Mouse (Mus musculus) C2C12 (cell line): ENCODE data around the gene Gpx2. TPM values are rescaled to one million over a fixed set of nuclear protein-coding genes. Genes with fewer than 3 reads are reported as not detected.

Experiments used
- H3K27me3 ChIP-seq: one replicate; pipeline ENCODE4 v1.6.1; 2011; ENCODE audit not compliant: control insufficient read depth, insufficient read depth, insufficient read length
- H3K36me3 ChIP-seq: one replicate; pipeline ENCODE4 v1.6.1; 2011; ENCODE audit not compliant: control insufficient read depth, insufficient read depth
- H3K4me3 ChIP-seq: one replicate; pipeline ENCODE4 v1.5.1; 2011; ENCODE audit warnings: mild to moderate bottlenecking, control low read depth; ENCODE audit not compliant: poor library complexity, insufficient read depth, severe bottlenecking
- H3K79me2 ChIP-seq: one replicate; pipeline ENCODE4 v1.6.1; 2011; ENCODE audit not compliant: control insufficient read depth, insufficient read depth
- H3K79me3 ChIP-seq: one replicate; pipeline ENCODE4 v1.6.1; 2011; ENCODE audit warnings: low read depth, control low read depth
- H3ac ChIP-seq: one replicate; pipeline ENCODE3; 2011; ENCODE audit warnings: low read depth; ENCODE audit not compliant: control insufficient read depth, insufficient read length
- CEBPB ChIP-seq: IDR thresholded peaks from one replicate; pipeline ENCODE4 v1.6.1; 2011; ENCODE audit warnings: low read depth, mild to moderate bottlenecking, control low read depth, moderate library complexity
- CTCF ChIP-seq: IDR thresholded peaks from one replicate; pipeline ENCODE4 v1.5.1; 2011; ENCODE audit not compliant: control insufficient read depth, insufficient read depth, insufficient read length
- FOSL1 ChIP-seq: IDR thresholded peaks from one replicate; pipeline ENCODE4 v1.8.0; 2011; ENCODE audit warnings: mild to moderate bottlenecking, low read length; ENCODE audit not compliant: poor library complexity, insufficient read depth, severe bottlenecking
- MAX ChIP-seq: IDR thresholded peaks from one replicate; pipeline ENCODE4 v1.6.1; 2011; ENCODE audit warnings: mild to moderate bottlenecking, control low read depth
- MYOD1 ChIP-seq: IDR thresholded peaks from one replicate; pipeline ENCODE4 v1.6.1; 2011; ENCODE audit warnings: low read depth; ENCODE audit not compliant: control insufficient read depth, insufficient read length
- MYOG ChIP-seq: IDR thresholded peaks from one replicate; pipeline ENCODE4 v1.6.1; 2011; ENCODE audit not compliant: control insufficient read depth, insufficient read length; ENCODE audit errors: extremely low read depth
- USF1 ChIP-seq: IDR thresholded peaks from one replicate; pipeline ENCODE4 v1.6.1; 2011; ENCODE audit warnings: low read depth, mild to moderate bottlenecking, control low read depth, moderate library complexity
- polyA plus RNA-seq: library from polyadenylated mRNA; unstranded; fragments of >200 nt; fragmentation: generic; extraction: Trizol; gene quantifications from one replicate; pipeline ENCODE4 v1.2.1, GENCODE M21; 2012; ENCODE audit warnings: missing spikeins

Gpx2 gene
- polyA plus RNA-seq, 1 experiment: not detected

DNA sequence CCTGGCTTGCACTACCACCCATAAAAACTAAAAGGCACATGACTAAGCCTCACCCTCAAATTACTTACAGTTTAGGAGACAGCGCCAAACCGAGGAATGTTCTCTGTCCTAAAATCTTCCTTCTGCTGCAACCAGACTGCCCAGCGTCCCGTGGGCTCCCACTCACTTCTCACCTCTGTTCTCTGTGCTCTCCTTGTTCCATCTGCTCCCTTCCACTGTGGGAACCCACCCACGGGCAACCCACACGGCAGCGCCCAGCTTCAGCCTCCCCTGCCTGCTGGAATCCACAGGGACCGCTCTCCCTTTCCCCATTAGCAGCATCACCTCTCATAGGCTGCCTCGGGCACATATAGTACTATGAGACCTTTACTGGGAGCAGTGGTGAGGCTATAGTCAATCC, 23.6 kb upstream of the Gpx2 start:
- H3ac ChIP-seq: no peak overlapping the region
- H3K36me3 ChIP-seq: no peaks in the 10 kb centered on the region
- H3K4me3 ChIP-seq: no peak overlapping the region
- H3K79me3 ChIP-seq: no peaks in the 10 kb centered on the region
- no peaks in the 10 kb centered on the region for H3K79me2 ChIP-seq
- H3K27me3 ChIP-seq: peaks cover 14% of the 10 kb centered on the region
- TF ChIP-seq CEBPB (no peak), MYOD1 (no peak), USF1 (no peak), CTCF (no peak), MYOG (no peak), MAX (no peak), FOSL1 (no peak)

DNA sequence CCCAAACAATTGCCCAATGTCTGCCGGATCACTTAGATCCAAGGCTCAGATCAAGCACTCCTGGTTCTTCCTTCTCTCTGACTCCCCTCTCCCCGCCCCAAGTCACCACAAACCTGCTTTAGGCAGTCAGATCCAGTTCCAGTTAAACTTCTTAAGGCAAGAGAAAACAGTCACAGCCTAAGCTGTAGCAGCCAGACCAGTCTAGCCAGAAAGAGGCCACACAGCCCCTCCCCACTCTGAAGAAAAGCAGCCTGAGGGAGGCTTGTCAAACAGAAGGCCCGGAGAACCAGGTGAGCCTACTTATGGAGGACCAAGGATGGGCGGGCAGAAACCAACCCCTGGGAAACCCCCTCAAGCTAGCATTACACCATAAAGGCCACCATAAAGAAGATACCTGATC, 22.8 kb upstream of the Gpx2 start:
- TF ChIP-seq MYOG: no peak
- TF ChIP-seq CTCF: no peak
- no peak for TF ChIP-seq USF1
- no peak for TF ChIP-seq FOSL1
- TF ChIP-seq MYOD1: no peak
- no peak for TF ChIP-seq MAX
- TF ChIP-seq CEBPB: no peak
- peaks cover 14% of the 10 kb centered on the region for H3K27me3 ChIP-seq
- no peak overlapping the region for H3K4me3 ChIP-seq
- no peaks in the 10 kb centered on the region for H3K79me2 ChIP-seq
- no peaks in the 10 kb centered on the region for H3K36me3 ChIP-seq
- no peak overlapping the region for H3ac ChIP-seq
- no peaks in the 10 kb centered on the region for H3K79me3 ChIP-seq

- Histone ChIP-seq H3K79me3 (no peaks in the 10 kb centered on the region), H3ac (no peak overlapping the region), H3K36me3 (no peaks in the 10 kb centered on the region), H3K79me2 (no peaks in the 10 kb centered on the region), H3K4me3 (no peak overlapping the region), H3K27me3 (peaks cover 7% of the 10 kb centered on the region)
- no peak for TF ChIP-seq USF1
- no peak for TF ChIP-seq CTCF
- no peak for TF ChIP-seq MYOD1
- TF ChIP-seq CEBPB: no peak
- TF ChIP-seq FOSL1: no peak
- TF ChIP-seq MAX: no peak
- no peak for TF ChIP-seq MYOG
These were observed 21.8 kb upstream of the Gpx2 start for GRCm38 (mm10) chr12:76817176-76817575.

DNA sequence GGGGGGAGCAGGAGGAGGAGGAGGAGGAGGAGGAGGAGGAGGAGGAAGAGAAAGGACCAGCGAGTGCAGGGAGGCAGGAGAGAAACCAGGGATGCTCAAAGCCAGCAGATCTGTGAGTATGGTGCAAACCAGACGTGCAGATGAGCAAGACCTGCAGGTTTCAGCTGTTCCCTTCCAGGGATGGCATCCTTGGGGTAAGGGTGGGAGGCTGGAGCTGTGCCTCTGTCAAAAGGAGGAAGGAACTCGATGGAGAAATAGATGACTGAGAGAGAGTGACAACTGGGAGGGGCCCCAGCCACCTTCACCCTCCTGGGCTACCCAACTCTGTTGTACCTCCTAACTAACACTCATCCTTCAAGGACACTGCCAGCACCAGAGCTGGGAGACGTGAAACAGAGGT, 21.4 kb upstream of the Gpx2 start:
- TF ChIP-seq MYOD1: no peak
- TF ChIP-seq USF1: no peak
- no peak for TF ChIP-seq CTCF
- no peak for TF ChIP-seq MAX
- TF ChIP-seq CEBPB: no peak
- TF ChIP-seq MYOG: no peak
- TF ChIP-seq FOSL1: no peak
- H3K4me3 ChIP-seq: no peak overlapping the region
- no peaks in the 10 kb centered on the region for H3K36me3 ChIP-seq
- H3K79me2 ChIP-seq: no peaks in the 10 kb centered on the region
- peaks cover 3% of the 10 kb centered on the region for H3K27me3 ChIP-seq
- no peaks in the 10 kb centered on the region for H3K79me3 ChIP-seq
- no peak overlapping the region for H3ac ChIP-seq

GRCm38 (mm10) chr12:76814120-76814519, 18.8 kb upstream of the Gpx2 start:
- Histone ChIP-seq H3K4me3 (no peak overlapping the region), H3K79me3 (no peaks in the 10 kb centered on the region), H3K79me2 (no peaks in the 10 kb centered on the region), H3ac (no peak overlapping the region), H3K27me3 (no peaks in the 10 kb centered on the region), H3K36me3 (no peaks in the 10 kb centered on the region)
- no peak for TF ChIP-seq MAX
- TF ChIP-seq CTCF: no peak
- TF ChIP-seq MYOD1: no peak
- no peak for TF ChIP-seq CEBPB

DNA sequence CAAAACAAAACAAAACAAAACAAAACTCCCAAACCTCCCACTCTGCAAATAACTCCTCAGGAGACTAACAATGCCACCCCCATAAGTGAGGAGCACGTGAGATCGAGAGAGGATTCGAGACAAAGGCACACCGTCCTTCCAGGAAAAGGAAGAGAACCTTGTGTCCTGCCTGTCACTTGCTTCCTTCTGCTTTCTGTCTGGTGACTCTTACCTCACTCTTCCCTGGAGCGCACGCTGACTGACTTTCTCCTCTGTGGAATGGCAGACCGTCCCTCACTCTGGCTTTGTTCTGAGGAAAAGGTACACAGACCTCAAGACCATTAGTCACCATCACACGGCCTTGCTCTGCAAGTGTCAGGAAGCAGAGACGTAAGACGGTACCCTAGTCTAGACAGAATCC, 18.2 kb upstream of the Gpx2 start:
- Histone ChIP-seq H3K4me3 (no peak overlapping the region), H3K79me3 (no peaks in the 10 kb centered on the region), H3K27me3 (no peaks in the 10 kb centered on the region), H3K79me2 (no peaks in the 10 kb centered on the region), H3ac (no peak overlapping the region), H3K36me3 (no peaks in the 10 kb centered on the region)
- TF ChIP-seq USF1 (no peak), MYOG (no peak), FOSL1 (no peak), MYOD1 (no peak), CTCF (no peak), CEBPB (no peak), MAX (no peak)
